Mouse (Mus musculus): ENCODE results near the gene 1810055G02Rik. TPM values are rescaled to one million over a fixed set of nuclear protein-coding genes. Genes with fewer than 3 reads are reported as not detected.

Gene 1810055G02Rik
- polyA plus RNA-seq (2014; fragmentation: Nextera tagmentation; extraction: Ambion mirVana), result 44.5 and 46.7 TPM in 2 replicates

GRCm38 (mm10) chr19:3708078-3709012 is at the start of gene 1810055G02Rik:
1810055G02Rik (plus strand) TSS chr19:3708293.
- DNase-seq (ENCODE audit: low spot score), result peak; percentile 98
- Histone ChIP-seq H3K36me3 (ENCODE audit: control insufficient read depth, insufficient read depth, low read length) (no peaks in the 10 kb centered on the region), H3K4me3 (ENCODE audit: low read depth, low read length) (peak within 1 kb of the TSS; percentile 84), H3K27me3 (ENCODE audit: control insufficient read depth, insufficient read depth, low read length) (no peaks in the 10 kb centered on the region), H3K9ac (ENCODE audit: low read length) (peak within 1 kb of the TSS; percentile 84), H3K4me2 (ENCODE audit: low read depth) (peak within 1 kb of the TSS; percentile 74), H3K4me1 (ENCODE audit: control insufficient read depth, insufficient read depth, low read length) (peaks cover 9% of the 10 kb centered on the region), H3K9me3 (ENCODE audit: control insufficient read depth, low read length) (no peaks in the 10 kb centered on the region), H3K27ac (ENCODE audit: low read depth, low read length) (peak within 1 kb of the TSS; percentile 85)
- ATAC-seq (ENCODE audit: insufficient read depth, low FRiP score, low TSS enrichment), result peak; percentile 96
- under 1% methylated on average over 61 of the region's 61 CpGs for WGBS

- DNase-seq (ENCODE audit: low spot score) (no peak), ATAC-seq (ENCODE audit: insufficient read depth, low FRiP score, low TSS enrichment) (no peak)
- 62% methylated on average over 5 of the region's 5 CpGs for WGBS
- Histone ChIP-seq H3K4me1 (ENCODE audit: control insufficient read depth, insufficient read depth, low read length) (no peaks in the 10 kb centered on the region; the same call in 1 of the 2 replicates), H3K36me3 (ENCODE audit: control insufficient read depth, insufficient read depth, low read length) (no peaks in the 10 kb centered on the region), H3K4me2 (ENCODE audit: low read depth) (no peak overlapping the region), H3K27ac (ENCODE audit: low read depth, low read length) (no peak overlapping the region), H3K9me3 (ENCODE audit: control insufficient read depth, low read length) (no peaks in the 10 kb centered on the region), H3K9ac (ENCODE audit: low read length) (no peak overlapping the region), H3K27me3 (ENCODE audit: control insufficient read depth, insufficient read depth, low read length) (no peaks in the 10 kb centered on the region), H3K4me3 (ENCODE audit: low read depth, low read length) (no peak overlapping the region)
These were observed 42.6 kb upstream of the 1810055G02Rik start for GRCm38 (mm10) chr19:3665510-3665909.

- no peak for DNase-seq (ENCODE audit: low spot score)
These were observed 41.5 kb upstream of the 1810055G02Rik start for GRCm38 (mm10) chr19:3666632-3667031.

GRCm38 (mm10) chr19:3667155-3667895 is 40.8 kb upstream of the 1810055G02Rik start:
- 81% methylated on average over 6 of the region's 6 CpGs for WGBS

More at GRCm38 (mm10) chr19:3666632-3667031, 41.5 kb upstream of the 1810055G02Rik start:
- Histone ChIP-seq H3K9me3 (ENCODE audit: control insufficient read depth, low read length) (no peaks in the 10 kb centered on the region), H3K36me3 (ENCODE audit: control insufficient read depth, insufficient read depth, low read length) (no peaks in the 10 kb centered on the region), H3K27ac (ENCODE audit: low read depth, low read length) (no peak overlapping the region), H3K4me1 (ENCODE audit: control insufficient read depth, insufficient read depth, low read length) (no peaks in the 10 kb centered on the region; the same call in 1 of the 2 replicates), H3K9ac (ENCODE audit: low read length) (no peak overlapping the region), H3K27me3 (ENCODE audit: control insufficient read depth, insufficient read depth, low read length) (no peaks in the 10 kb centered on the region), H3K4me2 (ENCODE audit: low read depth) (no peak overlapping the region), H3K4me3 (ENCODE audit: low read depth, low read length) (no peak overlapping the region)
- no peak for ATAC-seq (ENCODE audit: insufficient read depth, low FRiP score, low TSS enrichment)
- WGBS, result 89% methylated on average over 2 of the region's 2 CpGs

GRCm38 (mm10) chr19:3667979-3668378 is 40.1 kb upstream of the 1810055G02Rik start:
- H3K27ac ChIP-seq (ENCODE audit: low read depth, low read length), result no peak overlapping the region
- H3K9me3 ChIP-seq (ENCODE audit: control insufficient read depth, low read length), result no peaks in the 10 kb centered on the region
- H3K4me2 ChIP-seq (ENCODE audit: low read depth), result no peak overlapping the region
- no peak overlapping the region for H3K9ac ChIP-seq (ENCODE audit: low read length)
- no peaks in the 10 kb centered on the region; the same call in 1 of the 2 replicates for H3K4me1 ChIP-seq (ENCODE audit: control insufficient read depth, insufficient read depth, low read length)
- ATAC-seq (ENCODE audit: insufficient read depth, low FRiP score, low TSS enrichment) (no peak), DNase-seq (ENCODE audit: low spot score) (no peak)
- H3K4me3 ChIP-seq (ENCODE audit: low read depth, low read length), result no peak overlapping the region
- 82% methylated on average over 11 of the region's 11 CpGs for WGBS
- H3K36me3 ChIP-seq (ENCODE audit: control insufficient read depth, insufficient read depth, low read length), result peaks cover 2% of the 10 kb centered on the region; the same call in 1 of the 2 replicates
- no peaks in the 10 kb centered on the region for H3K27me3 ChIP-seq (ENCODE audit: control insufficient read depth, insufficient read depth, low read length)

More at GRCm38 (mm10) chr19:3667155-3667895, 40.8 kb upstream of the 1810055G02Rik start:
- no peak overlapping the region for H3K9ac ChIP-seq (ENCODE audit: low read length)
- no peaks in the 10 kb centered on the region for H3K9me3 ChIP-seq (ENCODE audit: control insufficient read depth, low read length)
- no peaks in the 10 kb centered on the region for H3K27me3 ChIP-seq (ENCODE audit: control insufficient read depth, insufficient read depth, low read length)
- H3K4me2 ChIP-seq (ENCODE audit: low read depth), result no peak overlapping the region
- H3K27ac ChIP-seq (ENCODE audit: low read depth, low read length), result no peak overlapping the region
- ATAC-seq (ENCODE audit: insufficient read depth, low FRiP score, low TSS enrichment) (no peak), DNase-seq (ENCODE audit: low spot score) (no peak)
- no peaks in the 10 kb centered on the region; the same call in 1 of the 2 replicates for H3K4me1 ChIP-seq (ENCODE audit: control insufficient read depth, insufficient read depth, low read length)
- no peaks in the 10 kb centered on the region; the same call in 1 of the 2 replicates for H3K36me3 ChIP-seq (ENCODE audit: control insufficient read depth, insufficient read depth, low read length)
- H3K4me3 ChIP-seq (ENCODE audit: low read depth, low read length), result no peak overlapping the region

- Histone ChIP-seq H3K9ac (ENCODE audit: low read length) (no peak overlapping the region), H3K27me3 (ENCODE audit: control insufficient read depth, insufficient read depth, low read length) (no peaks in the 10 kb centered on the region), H3K36me3 (ENCODE audit: control insufficient read depth, insufficient read depth, low read length) (peaks cover 2% of the 10 kb centered on the region; the same call in 1 of the 2 replicates), H3K27ac (ENCODE audit: low read depth, low read length) (no peak overlapping the region), H3K4me3 (ENCODE audit: low read depth, low read length) (no peak overlapping the region), H3K4me1 (ENCODE audit: control insufficient read depth, insufficient read depth, low read length) (no peaks in the 10 kb centered on the region; the same call in 1 of the 2 replicates), H3K4me2 (ENCODE audit: low read depth) (no peak overlapping the region), H3K9me3 (ENCODE audit: control insufficient read depth, low read length) (peaks cover 3% of the 10 kb centered on the region)
- ATAC-seq (ENCODE audit: insufficient read depth, low FRiP score, low TSS enrichment) (no peak), DNase-seq (ENCODE audit: low spot score) (no peak)
- WGBS, result 85% methylated on average over 10 of the region's 10 CpGs
These were observed 39.5 kb upstream of the 1810055G02Rik start for GRCm38 (mm10) chr19:3668551-3668950.

- peaks cover 3% of the 10 kb centered on the region for H3K9me3 ChIP-seq (ENCODE audit: control insufficient read depth, low read length)
- 57% methylated on average over 13 of the region's 13 CpGs for WGBS
- DNase-seq (ENCODE audit: low spot score) (no peak), ATAC-seq (ENCODE audit: insufficient read depth, low FRiP score, low TSS enrichment) (no peak)
- peaks cover 2% of the 10 kb centered on the region; the same call in 1 of the 2 replicates for H3K36me3 ChIP-seq (ENCODE audit: control insufficient read depth, insufficient read depth, low read length)
- no peak overlapping the region for H3K4me3 ChIP-seq (ENCODE audit: low read depth, low read length)
- H3K27ac ChIP-seq (ENCODE audit: low read depth, low read length), result no peak overlapping the region
- no peak overlapping the region for H3K9ac ChIP-seq (ENCODE audit: low read length)
- no peaks in the 10 kb centered on the region for H3K27me3 ChIP-seq (ENCODE audit: control insufficient read depth, insufficient read depth, low read length)
- no peaks in the 10 kb centered on the region; the same call in 1 of the 2 replicates for H3K4me1 ChIP-seq (ENCODE audit: control insufficient read depth, insufficient read depth, low read length)
- no peak overlapping the region for H3K4me2 ChIP-seq (ENCODE audit: low read depth)
These were observed 39.0 kb upstream of the 1810055G02Rik start for GRCm38 (mm10) chr19:3669100-3669499.

- H3K4me2 ChIP-seq (ENCODE audit: low read depth), result no peak overlapping the region
- H3K27me3 ChIP-seq (ENCODE audit: control insufficient read depth, insufficient read depth, low read length), result no peaks in the 10 kb centered on the region
- peaks cover 3% of the 10 kb centered on the region for H3K9me3 ChIP-seq (ENCODE audit: control insufficient read depth, low read length)
- WGBS, result 93% methylated on average over 2 of the region's 2 CpGs
- DNase-seq (ENCODE audit: low spot score) (no peak), ATAC-seq (ENCODE audit: insufficient read depth, low FRiP score, low TSS enrichment) (no peak)
- no peak overlapping the region for H3K9ac ChIP-seq (ENCODE audit: low read length)
- H3K36me3 ChIP-seq (ENCODE audit: control insufficient read depth, insufficient read depth, low read length), result peaks cover 2% of the 10 kb centered on the region; the same call in 1 of the 2 replicates
- no peak overlapping the region for H3K27ac ChIP-seq (ENCODE audit: low read depth, low read length)
- H3K4me1 ChIP-seq (ENCODE audit: control insufficient read depth, insufficient read depth, low read length), result no peaks in the 10 kb centered on the region
- H3K4me3 ChIP-seq (ENCODE audit: low read depth, low read length), result no peak overlapping the region
These were observed 34.9 kb upstream of the 1810055G02Rik start for GRCm38 (mm10) chr19:3673149-3673548.
